Mouse (Mus musculus) liver, adult 2 months (tissue): ENCODE measurements around the gene Wnt2b.

Experiments used
- CTCF ChIP-seq: fragments of 200-500 bp; IDR thresholded peaks from 2 replicates; pipeline ENCODE4 v1.5.1; 2011; ENCODE audit warnings: low read depth, low read length, control low read depth
- POLR2A ChIP-seq: fragments of 200-500 bp; IDR thresholded peaks from 2 replicates; pipeline ENCODE4 v1.6.1; 2011; ENCODE audit warnings: low read length, control low read depth; ENCODE audit not compliant: insufficient read depth; ENCODE audit errors: extremely low read depth

DNA sequence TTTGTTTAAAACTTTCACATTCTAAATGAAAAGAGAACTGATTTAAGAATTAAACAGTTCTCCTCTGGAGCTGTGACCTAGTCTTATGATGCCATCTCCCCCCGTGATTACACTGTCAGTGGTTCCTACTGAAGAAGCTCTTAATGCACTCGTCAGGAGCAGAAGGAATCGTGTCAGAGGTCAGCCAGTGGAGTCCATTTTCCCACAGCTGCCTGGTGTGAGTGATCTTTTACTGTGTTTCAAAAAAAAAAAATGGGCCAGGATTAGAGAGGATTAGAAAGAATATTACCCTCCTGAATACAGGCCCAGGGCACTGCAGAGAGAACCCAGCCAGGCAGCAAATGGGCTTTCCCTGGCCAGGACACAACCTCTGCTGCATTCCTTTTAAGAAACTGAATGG lies 46.7 kb downstream of the Wnt2b start:
- TF ChIP-seq CTCF: no peak
- no peak for TF ChIP-seq POLR2A
